Mouse (Mus musculus): ENCODE results near the gene Isx. TPM values are rescaled to one million over a fixed set of nuclear protein-coding genes. Genes with fewer than 3 reads are reported as not detected.

Isx gene
- polyA plus RNA-seq, 1 experiment from 2014 or later, result not detected

- Histone ChIP-seq H3K27ac (ENCODE audit: low read depth, low read length) (no peak overlapping the region), H3K4me3 (ENCODE audit: low read depth, low read length) (no peak overlapping the region), H3K27me3 (replicated peaks; ENCODE audit: control insufficient read depth, insufficient read depth, low read length) (no peaks in the 10 kb centered on the region), H3K9ac (ENCODE audit: low read length) (no peak overlapping the region), H3K36me3 (ENCODE audit: control insufficient read depth, insufficient read depth, low read length) (no peaks in the 10 kb centered on the region), H3K4me1 (ENCODE audit: control insufficient read depth, insufficient read depth, low read length) (no peaks in the 10 kb centered on the region), H3K9me3 (replicated peaks; ENCODE audit: control insufficient read depth, low read length) (no peaks in the 10 kb centered on the region), H3K4me2 (ENCODE audit: low read length) (no peak overlapping the region)
- WGBS, result 88% methylated on average over 3 of the region's 3 CpGs
- DNase-seq (ENCODE audit: low spot score), result no peak
- no peak for ATAC-seq
Observed at GRCm38 (mm10) chr8:74878637-74879036, 5.7 kb downstream of the Isx start.

GRCm38 (mm10) chr8:74888763-74889162 lies 15.8 kb downstream of the Isx start:
- H3K27ac ChIP-seq (ENCODE audit: low read depth, low read length), result no peak overlapping the region
- peak; percentile 79 for DNase-seq (ENCODE audit: low spot score)
- WGBS, result 57% methylated on average over 1 of the region's 1 CpGs
- no peak overlapping the region for H3K4me2 ChIP-seq (ENCODE audit: low read length)
- no peaks in the 10 kb centered on the region for H3K36me3 ChIP-seq (ENCODE audit: control insufficient read depth, insufficient read depth, low read length)
- no peaks in the 10 kb centered on the region for H3K9me3 ChIP-seq (replicated peaks; ENCODE audit: control insufficient read depth, low read length)
- ATAC-seq, result peak; percentile 82
- no peaks in the 10 kb centered on the region for H3K27me3 ChIP-seq (replicated peaks; ENCODE audit: control insufficient read depth, insufficient read depth, low read length)
- no peak overlapping the region for H3K9ac ChIP-seq (ENCODE audit: low read length)
- no peaks in the 10 kb centered on the region for H3K4me1 ChIP-seq (ENCODE audit: control insufficient read depth, insufficient read depth, low read length)
- H3K4me3 ChIP-seq (ENCODE audit: low read depth, low read length), result no peak overlapping the region

GRCm38 (mm10) chr8:74891030-74891429 lies 18.1 kb downstream of the Isx start:
- no peak overlapping the region for H3K9ac ChIP-seq (ENCODE audit: low read length)
- H3K9me3 ChIP-seq (replicated peaks; ENCODE audit: control insufficient read depth, low read length), result no peaks in the 10 kb centered on the region
- no peaks in the 10 kb centered on the region for H3K27me3 ChIP-seq (replicated peaks; ENCODE audit: control insufficient read depth, insufficient read depth, low read length)
- H3K36me3 ChIP-seq (ENCODE audit: control insufficient read depth, insufficient read depth, low read length), result no peaks in the 10 kb centered on the region
- H3K27ac ChIP-seq (ENCODE audit: low read depth, low read length), result peak overlapping the region; percentile 0; the same call in 1 of the 2 replicates
- 62% methylated on average over 5 of the region's 5 CpGs for WGBS
- no peaks in the 10 kb centered on the region for H3K4me1 ChIP-seq (ENCODE audit: control insufficient read depth, insufficient read depth, low read length)
- no peak overlapping the region for H3K4me3 ChIP-seq (ENCODE audit: low read depth, low read length)
- peak; percentile 74 for ATAC-seq
- H3K4me2 ChIP-seq (ENCODE audit: low read length), result no peak overlapping the region
- DNase-seq (ENCODE audit: low spot score), result peak; percentile 59

- no peak for ATAC-seq
- no peak for DNase-seq (ENCODE audit: low spot score)
- Histone ChIP-seq H3K4me2 (ENCODE audit: low read length) (no peak overlapping the region), H3K9me3 (replicated peaks; ENCODE audit: control insufficient read depth, low read length) (no peaks in the 10 kb centered on the region), H3K4me3 (ENCODE audit: low read depth, low read length) (no peak overlapping the region), H3K4me1 (ENCODE audit: control insufficient read depth, insufficient read depth, low read length) (no peaks in the 10 kb centered on the region), H3K27ac (ENCODE audit: low read depth, low read length) (no peak overlapping the region), H3K27me3 (replicated peaks; ENCODE audit: control insufficient read depth, insufficient read depth, low read length) (no peaks in the 10 kb centered on the region), H3K9ac (ENCODE audit: low read length) (no peak overlapping the region), H3K36me3 (ENCODE audit: control insufficient read depth, insufficient read depth, low read length) (no peaks in the 10 kb centered on the region)
- 92% methylated on average over 1 of the region's 1 CpGs for WGBS
Observed at GRCm38 (mm10) chr8:74896302-74896701, 23.3 kb downstream of the Isx start.

- WGBS, result 56% methylated on average over 2 of the region's 2 CpGs
- Histone ChIP-seq H3K4me3 (ENCODE audit: low read depth, low read length) (no peak overlapping the region), H3K4me1 (ENCODE audit: control insufficient read depth, insufficient read depth, low read length) (no peaks in the 10 kb centered on the region), H3K9me3 (replicated peaks; ENCODE audit: control insufficient read depth, low read length) (no peaks in the 10 kb centered on the region), H3K9ac (ENCODE audit: low read length) (no peak overlapping the region), H3K27me3 (replicated peaks; ENCODE audit: control insufficient read depth, insufficient read depth, low read length) (no peaks in the 10 kb centered on the region), H3K4me2 (ENCODE audit: low read length) (no peak overlapping the region), H3K36me3 (ENCODE audit: control insufficient read depth, insufficient read depth, low read length) (no peaks in the 10 kb centered on the region), H3K27ac (ENCODE audit: low read depth, low read length) (no peak overlapping the region)
- ATAC-seq (no peak), DNase-seq (ENCODE audit: low spot score) (no peak)
Observed at GRCm38 (mm10) chr8:74897315-74897714, 24.3 kb downstream of the Isx start.

- WGBS, result 74% methylated on average over 3 of the region's 3 CpGs
- ATAC-seq, result no peak
- H3K4me3 ChIP-seq (ENCODE audit: low read depth, low read length), result no peak overlapping the region
Observed at GRCm38 (mm10) chr8:74899796-74900195, 26.8 kb downstream of the Isx start.

GRCm38 (mm10) chr8:74901765-74902164 lies 28.8 kb downstream of the Isx start:
- no peak overlapping the region for H3K27ac ChIP-seq (ENCODE audit: low read depth, low read length)
- no peak overlapping the region for H3K4me2 ChIP-seq (ENCODE audit: low read length)
- no peak for ATAC-seq
- no peak for DNase-seq (ENCODE audit: low spot score)
- H3K27me3 ChIP-seq (replicated peaks; ENCODE audit: control insufficient read depth, insufficient read depth, low read length), result no peaks in the 10 kb centered on the region
- no peaks in the 10 kb centered on the region; the same call in 1 of the 2 replicates for H3K4me1 ChIP-seq (ENCODE audit: control insufficient read depth, insufficient read depth, low read length)
- no peak overlapping the region for H3K9ac ChIP-seq (ENCODE audit: low read length)
- no peaks in the 10 kb centered on the region for H3K9me3 ChIP-seq (replicated peaks; ENCODE audit: control insufficient read depth, low read length)
- no peaks in the 10 kb centered on the region for H3K36me3 ChIP-seq (ENCODE audit: control insufficient read depth, insufficient read depth, low read length)
- WGBS, result 100% methylated on average over 1 of the region's 1 CpGs
- no peak overlapping the region for H3K4me3 ChIP-seq (ENCODE audit: low read depth, low read length)

More at GRCm38 (mm10) chr8:74899796-74900195, 26.8 kb downstream of the Isx start:
- Histone ChIP-seq H3K27me3 (replicated peaks; ENCODE audit: control insufficient read depth, insufficient read depth, low read length) (no peaks in the 10 kb centered on the region), H3K9me3 (replicated peaks; ENCODE audit: control insufficient read depth, low read length) (no peaks in the 10 kb centered on the region), H3K36me3 (ENCODE audit: control insufficient read depth, insufficient read depth, low read length) (no peaks in the 10 kb centered on the region), H3K4me1 (ENCODE audit: control insufficient read depth, insufficient read depth, low read length) (no peaks in the 10 kb centered on the region), H3K4me2 (ENCODE audit: low read length) (no peak overlapping the region), H3K9ac (ENCODE audit: low read length) (no peak overlapping the region), H3K27ac (ENCODE audit: low read depth, low read length) (no peak overlapping the region)
- no peak for DNase-seq (ENCODE audit: low spot score)

GRCm38 (mm10) chr8:74903054-74903842 lies 30.3 kb downstream of the Isx start:
- Histone ChIP-seq H3K27ac (ENCODE audit: low read depth, low read length) (no peak overlapping the region), H3K27me3 (replicated peaks; ENCODE audit: control insufficient read depth, insufficient read depth, low read length) (no peaks in the 10 kb centered on the region), H3K9me3 (replicated peaks; ENCODE audit: control insufficient read depth, low read length) (no peaks in the 10 kb centered on the region), H3K4me1 (ENCODE audit: control insufficient read depth, insufficient read depth, low read length) (no peaks in the 10 kb centered on the region; the same call in 1 of the 2 replicates), H3K9ac (ENCODE audit: low read length) (no peak overlapping the region), H3K4me3 (ENCODE audit: low read depth, low read length) (no peak overlapping the region), H3K36me3 (ENCODE audit: control insufficient read depth, insufficient read depth, low read length) (no peaks in the 10 kb centered on the region), H3K4me2 (ENCODE audit: low read length) (no peak overlapping the region)
- no peak for ATAC-seq
- no peak for DNase-seq (ENCODE audit: low spot score)
- 35% methylated on average over 6 of the region's 6 CpGs for WGBS

GRCm38 (mm10) chr8:74906333-74906732 lies 33.4 kb downstream of the Isx start:
- Histone ChIP-seq H3K4me2 (ENCODE audit: low read length) (no peak overlapping the region), H3K9ac (ENCODE audit: low read length) (no peak overlapping the region), H3K27me3 (replicated peaks; ENCODE audit: control insufficient read depth, insufficient read depth, low read length) (no peaks in the 10 kb centered on the region), H3K27ac (ENCODE audit: low read depth, low read length) (no peak overlapping the region), H3K9me3 (replicated peaks; ENCODE audit: control insufficient read depth, low read length) (no peaks in the 10 kb centered on the region), H3K4me1 (ENCODE audit: control insufficient read depth, insufficient read depth, low read length) (no peaks in the 10 kb centered on the region; the same call in 1 of the 2 replicates), H3K36me3 (ENCODE audit: control insufficient read depth, insufficient read depth, low read length) (no peaks in the 10 kb centered on the region), H3K4me3 (ENCODE audit: low read depth, low read length) (no peak overlapping the region)
- WGBS, result 6% methylated on average over 1 of the region's 1 CpGs
- peak; percentile 66 for DNase-seq (ENCODE audit: low spot score)
- ATAC-seq, result peak; percentile 87

Data from forebrain, embryonic 14.5 days (tissue).